Mouse (Mus musculus) ovary, adult 18-20 months (tissue): Measurements from ENCODE around the gene Olfr1015.

Source experiments
- DNase-seq: peaks from one replicate; pipeline ENCODE4 v3.0.0; 2022; ENCODE audit warnings: low spot score, mixed read lengths

Olfr1015 gene

DNA sequence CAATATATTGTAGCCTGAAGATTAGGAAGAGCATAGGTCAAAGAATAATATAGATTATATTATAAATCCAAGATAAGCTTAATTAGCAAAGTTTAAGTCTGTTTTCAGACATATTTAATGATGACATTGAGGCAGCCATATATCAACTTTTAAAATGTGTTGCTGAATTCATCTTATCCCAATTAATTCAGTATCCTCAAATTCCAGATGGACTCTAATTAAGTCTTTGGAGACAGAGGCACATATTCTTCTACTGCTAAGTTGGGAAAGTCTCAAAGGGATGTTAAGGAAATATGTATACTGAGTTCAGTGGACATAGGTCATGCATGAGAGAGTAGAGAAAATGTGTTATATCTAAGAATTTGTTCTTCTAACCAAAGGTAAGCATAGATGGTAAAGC, at the start of gene Olfr1015:
TSS of gene Olfr1015 (plus strand) at position 301 of the 400 bp plus-strand sequence.
- no peak for DNase-seq

DNA sequence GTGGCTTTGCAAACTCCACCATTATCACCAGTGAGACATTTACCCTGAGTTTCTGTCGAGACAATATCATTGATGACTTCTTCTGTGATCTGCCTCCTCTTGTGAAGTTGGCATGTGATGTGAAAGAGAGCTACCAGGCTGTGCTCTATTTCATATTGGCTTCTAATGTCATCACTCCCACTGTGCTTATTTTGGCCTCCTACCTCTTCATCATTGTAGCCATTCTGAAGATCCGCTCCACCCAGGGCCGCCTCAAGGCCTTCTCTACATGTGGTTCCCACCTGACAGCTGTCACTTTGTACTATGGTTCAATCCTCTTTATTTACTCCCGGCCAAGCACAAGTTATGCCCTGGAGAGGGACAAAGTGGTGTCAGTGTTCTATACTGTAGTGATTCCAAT, 28.0 kb upstream of the Olfr1015 start:
- no peak for DNase-seq

DNA sequence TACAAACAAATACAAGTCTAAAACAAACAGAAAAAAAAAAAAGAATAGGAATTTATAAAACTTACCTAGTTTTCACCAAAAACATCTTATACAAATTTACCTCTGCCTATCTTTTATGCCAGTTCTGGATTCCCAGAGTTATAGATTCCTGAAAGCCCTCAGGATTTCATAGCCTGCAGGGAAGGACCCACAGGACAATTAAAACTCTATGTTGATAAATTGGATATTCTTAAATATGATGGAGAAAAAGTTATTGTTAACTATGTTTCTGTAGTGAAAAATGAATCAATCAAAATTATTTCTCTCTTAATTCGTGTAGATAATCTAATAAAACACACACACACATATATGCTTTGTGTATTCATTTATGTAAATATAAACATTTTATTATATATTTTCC, 19.2 kb upstream of the Olfr1015 start, which contains the start of gene Olfr1012:
TSS of gene Olfr1012 (minus strand) at position 101 of the 400 bp plus-strand sequence.
- DNase-seq: no peak

DNA sequence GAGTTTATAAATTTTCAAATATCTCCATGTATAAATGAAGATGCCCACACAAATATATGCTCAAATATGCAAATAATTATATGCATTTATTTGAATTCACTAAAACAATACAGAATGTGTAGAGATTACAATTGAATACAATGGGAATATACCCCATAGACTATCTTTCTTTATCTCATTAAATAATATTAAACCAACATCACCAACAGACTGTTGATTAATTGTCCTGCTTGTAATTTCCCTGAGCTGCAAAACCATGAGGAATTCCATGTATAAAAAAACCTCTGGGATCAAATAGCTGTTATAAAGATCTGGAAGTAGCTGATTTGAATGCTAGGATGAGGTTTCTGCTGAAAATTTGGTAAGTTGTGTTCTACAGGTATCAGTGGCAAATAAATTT, 15.0 kb upstream of the Olfr1015 start, which contains the start of gene Olfr1013:
TSS of gene Olfr1013 (plus strand) at position 301 of the 400 bp plus-strand sequence.
- no peak for DNase-seq

DNA sequence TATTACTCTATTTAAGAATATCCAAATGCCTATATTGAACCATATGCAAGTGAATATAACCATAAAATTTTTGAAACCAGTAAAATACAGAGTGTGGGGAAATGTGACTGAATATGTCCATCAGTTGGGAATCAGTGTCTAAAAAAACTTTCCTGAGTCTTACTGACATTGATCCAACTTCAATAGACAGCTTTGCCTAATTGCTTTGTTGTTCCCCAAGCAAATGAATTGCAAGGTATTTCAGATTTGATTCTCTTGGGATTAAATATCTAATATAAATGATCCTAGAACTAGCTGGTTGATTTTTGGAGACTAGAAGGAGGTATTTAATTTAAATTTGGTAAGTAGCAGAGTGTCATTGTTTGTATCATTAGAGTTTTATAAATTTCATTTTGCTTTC, 9.4 kb upstream of the Olfr1015 start, which contains the start of gene Olfr1014:
TSS of gene Olfr1014 (plus strand) at position 301 of the 400 bp plus-strand sequence.
- DNase-seq: no peak

DNA sequence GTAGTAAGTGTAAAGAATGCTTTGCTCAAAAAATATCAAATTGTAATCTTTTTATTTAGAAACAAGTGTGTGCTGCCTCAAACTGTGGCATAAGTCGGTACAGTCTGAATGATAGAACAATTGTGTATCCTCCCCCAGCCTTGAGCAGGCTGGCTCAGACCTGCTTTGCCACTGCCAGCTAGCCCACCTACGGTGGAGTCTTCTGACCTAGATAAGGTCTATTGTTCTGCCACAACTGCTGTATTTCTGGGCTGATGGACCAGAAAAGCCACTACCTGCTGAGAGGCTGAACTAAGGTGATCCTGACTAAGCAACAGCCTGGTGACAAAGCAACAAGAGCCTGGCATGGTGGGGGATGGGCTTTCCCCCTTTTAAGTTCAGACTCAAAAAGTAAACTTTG, 10.5 kb downstream of the Olfr1015 start:
- DNase-seq: no peak

DNA sequence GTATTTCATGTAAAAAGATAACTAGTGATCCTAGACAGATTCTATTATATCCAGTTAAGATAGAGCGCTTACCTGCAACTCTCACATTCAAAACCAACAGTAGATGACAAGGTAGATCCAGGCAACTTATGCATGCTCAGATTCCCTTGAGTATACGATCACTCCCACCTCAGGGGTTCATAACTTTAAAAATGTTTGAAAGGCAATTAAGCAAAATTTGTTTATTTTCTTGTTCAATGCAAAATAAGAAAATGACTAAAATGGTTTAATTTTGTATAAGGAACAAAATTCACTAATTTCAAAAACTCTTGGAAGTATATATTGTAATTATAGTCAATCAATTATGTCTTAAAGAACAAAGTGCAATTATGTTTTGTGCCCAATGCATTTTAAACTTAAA, 20.6 kb downstream of the Olfr1015 start, which contains the start of gene Olfr1016:
TSS of gene Olfr1016 (minus strand) at position 101 of the 400 bp plus-strand sequence.
- DNase-seq: no peak

DNA sequence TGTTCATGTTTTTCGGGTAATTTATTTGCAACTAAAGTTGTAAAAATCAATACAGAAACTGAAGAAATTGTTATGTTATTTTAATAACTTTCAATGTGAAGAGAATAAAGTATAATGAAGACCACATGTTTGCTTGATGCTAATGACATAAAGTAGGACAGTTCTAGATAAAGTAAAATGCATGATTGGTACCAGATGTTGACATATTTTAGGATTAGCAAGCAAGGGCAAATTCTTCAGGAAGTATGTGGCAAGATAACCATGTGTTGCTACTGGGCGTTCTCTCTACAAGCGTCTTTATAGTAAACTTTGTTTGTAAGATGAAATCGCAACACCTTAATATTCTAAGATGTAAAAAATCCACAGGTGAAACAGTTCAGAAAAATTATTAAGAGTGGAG, 22.7 kb downstream of the Olfr1015 start:
- no peak for DNase-seq

DNA sequence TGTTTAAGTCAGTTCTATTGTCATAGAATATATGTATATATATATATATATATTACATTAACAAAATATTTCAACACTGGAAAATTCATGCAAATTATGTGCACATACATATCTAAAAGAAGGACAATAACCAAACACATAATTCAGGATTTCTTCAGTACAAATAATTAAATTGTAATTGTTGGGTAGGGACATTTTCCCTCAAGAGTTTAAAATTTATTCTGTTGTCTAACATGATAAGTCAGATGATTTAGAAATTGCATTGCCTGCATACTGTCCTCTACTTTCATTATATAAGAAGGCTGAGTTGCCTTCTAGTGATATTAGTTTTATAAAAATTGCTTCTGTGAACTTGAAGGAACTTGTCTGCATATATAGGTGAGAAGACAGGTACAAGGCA, 36.4 kb downstream of the Olfr1015 start, which contains the start of gene Olfr1018:
TSS of gene Olfr1018 (plus strand) at position 301 of the 400 bp plus-strand sequence.
- no peak for DNase-seq
